In genomic region chr7:132364506-132364905, GRCm38 (mm10) we compare ENCODE assay signal across 27 mouse cellular contexts. TPM values are rescaled to one million over a fixed set of nuclear protein-coding genes. Genes with fewer than 3 reads are reported as not detected.
DNase-seq lines count a peak whose midpoint lies in the region; ATAC-seq and TF ChIP-seq lines count a peak whose summit lies in the region.
"Had no signal": no experiment of that assay in that cellular context is flagged by ENCODE, and none has a peak within 500 bp of the region (broad histone marks: within the 10 kb centered on the region; RNA-seq: fewer than 3 reads in every experiment).

No protein-coding gene starts in this region.

- no peaks in the 10 kb centered on the region for H3K9me3 ChIP-seq in liver, postnatal 0 days (ENCODE audit: low read length)
- no peaks in the 10 kb centered on the region for H3K9me3 ChIP-seq in MEL (replicated peaks; ENCODE audit: insufficient read depth, low read length)
- H3K9me3 ChIP-seq in hindbrain, embryonic 14.5 days (ENCODE audit: control insufficient read depth, low read length): no peaks in the 10 kb centered on the region
- H3K9me3 ChIP-seq: embryonic facial prominence, embryonic 15.5 days; heart, embryonic 12.5 days; hindbrain, embryonic 12.5 days; intestine, embryonic 15.5 days; limb, embryonic 12.5 days; liver, embryonic 12.5 days; midbrain, embryonic 13.5 days; stomach, embryonic 15.5 days had no signal

- H3K4me2 ChIP-seq in liver, postnatal 0 days (ENCODE audit: low read depth, low read length): 0 out of 2 replicates have a peak overlapping the region, but pooled peaks have one; percentile 42
- H3K4me2 ChIP-seq in hindbrain, embryonic 14.5 days (replicated peaks): no peak overlapping the region
- H3K4me2 ChIP-seq: embryonic facial prominence, embryonic 15.5 days; heart, embryonic 12.5 days; hindbrain, embryonic 12.5 days; intestine, embryonic 15.5 days; limb, embryonic 12.5 days; liver, embryonic 12.5 days; lung, embryonic 14.5 days; midbrain, embryonic 13.5 days; stomach, embryonic 15.5 days had no signal

- H3K79me2 ChIP-seq in MEL (ENCODE audit: control insufficient read depth, insufficient read depth, low read length, poor library complexity): no peaks in the 10 kb centered on the region

- H3K9ac ChIP-seq in liver, postnatal 0 days (replicated peaks): no peak overlapping the region
- no peak overlapping the region for H3K9ac ChIP-seq in MEL (ENCODE audit: control insufficient read depth, low read depth, low read length, poor library complexity, severe bottlenecking)
- no peak overlapping the region for H3K9ac ChIP-seq in hindbrain, embryonic 14.5 days
- H3K9ac ChIP-seq: embryonic facial prominence, embryonic 15.5 days; heart, embryonic 12.5 days; hindbrain, embryonic 12.5 days; intestine, embryonic 15.5 days; limb, embryonic 12.5 days; liver, embryonic 12.5 days; lung, embryonic 14.5 days; midbrain, embryonic 13.5 days; stomach, embryonic 15.5 days had no signal

- TF ChIP-seq EP300 in liver, postnatal 0 days (IDR thresholded peaks at IDR 0.05; ENCODE audit: low read depth): no peak
- TF ChIP-seq EP300 in MEL (IDR thresholded peaks at IDR 0.05; ENCODE audit: low read depth in 1 of 2, low read length in 2 of 2): no peak

- H3K27ac ChIP-seq in liver, postnatal 0 days (ENCODE audit: low read depth): no peak overlapping the region
- H3K27ac ChIP-seq in MEL (ENCODE audit: control insufficient read depth, low read depth, low read length): peak overlapping the region; percentile 68; the same call in 1 of the 2 replicates
- no peak overlapping the region for H3K27ac ChIP-seq in hindbrain, embryonic 14.5 days
- H3K27ac ChIP-seq: embryonic facial prominence, embryonic 15.5 days; hindbrain, embryonic 12.5 days; intestine, embryonic 15.5 days; layer of hippocampus, adult 2 months; limb, embryonic 12.5 days; liver, embryonic 12.5 days; midbrain, embryonic 13.5 days; stomach, embryonic 15.5 days had no signal

- no peak for DNase-seq in liver, postnatal 0 days
- DNase-seq in liver (no peak), MEL (ENCODE audit: low read depth, low spot score) (no peak)
- peak; percentile 59 for DNase-seq in naive thymus-derived CD4-positive, alpha-beta T cell, adult 2 months (ENCODE audit: low read depth)
- peak; percentile 40 to 52 for DNase-seq in thymus, postnatal 36 days
- DNase-seq in layer of hippocampus, postnatal 36 days: no peak
- no peak for DNase-seq in frontal cortex, adult 2 months (ENCODE audit: extremely low spot score in 1 of 2, low spot score in 1 of 2)
- no peak for DNase-seq in hindbrain, embryonic 14.5 days (ENCODE audit: low spot score)
- DNase-seq: cerebellum, adult 18-20 months; cerebellum, postnatal 36 days; gastrocnemius, postnatal 10 days; heart, postnatal 10 days; kidney, adult 8-10 months; kidney, postnatal 10 days; lung, embryonic 14.5 days; lung, postnatal 36 days had no signal

- no peak overlapping the region for H3K4me3 ChIP-seq in liver, postnatal 0 days (ENCODE audit: low read depth, low read length)
- H3K4me3 ChIP-seq in MEL (ENCODE audit: control insufficient read depth in 1 of 2, insufficient read depth in 1 of 2, low read depth in 2 of 2, low read length in 2 of 2): no peak overlapping the region
- H3K4me3 ChIP-seq in hindbrain, embryonic 14.5 days (replicated peaks; ENCODE audit: low read length): no peak overlapping the region
- H3K4me3 ChIP-seq: embryonic facial prominence, embryonic 15.5 days; heart, embryonic 12.5 days; hindbrain, embryonic 12.5 days; intestine, embryonic 15.5 days; layer of hippocampus, adult 2 months; limb, embryonic 12.5 days; liver, embryonic 12.5 days; megakaryocyte, embryonic 14.5 days; midbrain, embryonic 13.5 days; stomach, embryonic 15.5 days had no signal

- H3K4me1 ChIP-seq in liver, postnatal 0 days (ENCODE audit: insufficient read depth): peaks cover 11% of the 10 kb centered on the region; the same call in 1 of the 2 replicates
- peaks cover 21 to 51% of the 10 kb centered on the region in 2 experiments for H3K4me1 ChIP-seq in MEL (ENCODE audit: control insufficient read depth in 1 of 2, insufficient read depth in 2 of 2, low read length in 2 of 2)
- H3K4me1 ChIP-seq in hindbrain, embryonic 14.5 days (replicated peaks; ENCODE audit: control insufficient read depth, insufficient read depth, low read length): peaks cover 6% of the 10 kb centered on the region; the same call in 1 of the 2 replicates
- H3K4me1 ChIP-seq: embryonic facial prominence, embryonic 15.5 days; hindbrain, embryonic 12.5 days; intestine, embryonic 15.5 days; midbrain, embryonic 13.5 days; stomach, embryonic 15.5 days had no signal

- no peak for TF ChIP-seq CTCF in liver, postnatal 0 days (IDR thresholded peaks at IDR 0.05; ENCODE audit: low read depth)
- no peak for TF ChIP-seq CTCF in MEL (IDR thresholded peaks at IDR 0.05 in 2 of 3, conservative IDR thresholded peaks at IDR 0.05 in 1 of 3; ENCODE audit: control insufficient read depth in 1 of 3, insufficient read depth in 1 of 3, low read depth in 2 of 3, low read length in 3 of 3, poor library complexity in 1 of 3, severe bottlenecking in 1 of 3)

- H3K27me3 ChIP-seq in liver, postnatal 0 days (ENCODE audit: insufficient read depth, low read length): no peaks in the 10 kb centered on the region
- no peaks in the 10 kb centered on the region for H3K27me3 ChIP-seq in MEL (ENCODE audit: control insufficient read depth in 1 of 2, insufficient read depth in 2 of 2, low read length in 2 of 2)
- H3K27me3 ChIP-seq in hindbrain, embryonic 14.5 days (ENCODE audit: control insufficient read depth, insufficient read depth, low read length): no peaks in the 10 kb centered on the region
- H3K27me3 ChIP-seq: embryonic facial prominence, embryonic 15.5 days; heart, embryonic 12.5 days; hindbrain, embryonic 12.5 days; intestine, embryonic 15.5 days; limb, embryonic 12.5 days; liver, embryonic 12.5 days; midbrain, embryonic 13.5 days; stomach, embryonic 15.5 days had no signal

- no peaks in the 10 kb centered on the region for H3K36me3 ChIP-seq in liver, postnatal 0 days (replicated peaks; ENCODE audit: insufficient read depth, low read length)
- H3K36me3 ChIP-seq in MEL (ENCODE audit: control insufficient read depth in 1 of 2, insufficient read depth in 2 of 2, low read length in 2 of 2): peaks cover 15 to 50% of the 10 kb centered on the region in 2 experiments
- H3K36me3 ChIP-seq in hindbrain, embryonic 14.5 days (replicated peaks; ENCODE audit: control insufficient read depth, insufficient read depth): no peaks in the 10 kb centered on the region
- H3K36me3 ChIP-seq: embryonic facial prominence, embryonic 15.5 days; heart, embryonic 12.5 days; hindbrain, embryonic 12.5 days; intestine, embryonic 15.5 days; limb, embryonic 12.5 days; liver, embryonic 12.5 days; midbrain, embryonic 13.5 days; stomach, embryonic 15.5 days had no signal

- WGBS in liver, postnatal 0 days (ENCODE audit: insufficient replicate concordance): 31% methylated on average over 5 of the region's 5 CpGs
- WGBS in hindbrain, embryonic 14.5 days: 76% methylated on average over 5 of the region's 5 CpGs

- TF ChIP-seq RAD21 in MEL (IDR thresholded peaks at IDR 0.05; ENCODE audit: low read depth, low read length): no peak

- no peak for ATAC-seq in liver, postnatal 0 days
- ATAC-seq in hindbrain, embryonic 14.5 days (ENCODE audit: low FRiP score): no peak
- ATAC-seq: forebrain, embryonic 14.5 days; intestine, embryonic 15.5 days; midbrain, embryonic 13.5 days had no signal

- TF ChIP-seq POLR2A in MEL (IDR thresholded peaks at IDR 0.05; ENCODE audit: control insufficient read depth in 1 of 2, insufficient read depth in 1 of 2, low read depth in 1 of 2, low read length in 2 of 2, poor library complexity in 1 of 2): no peak

TF ChIP-seq in MEL, 35 proteins besides CTCF, POLR2A, EP300 and RAD21:
- TF ChIP-seq HCFC1 (IDR thresholded peaks at IDR 0.05; ENCODE audit: low read depth, low read length): no peak
- no peak for TF ChIP-seq MYB (IDR thresholded peaks at IDR 0.05; ENCODE audit: low read depth, low read length)
- TF ChIP-seq JUND (IDR thresholded peaks at IDR 0.05; ENCODE audit: low read depth, low read length): no peak
- TF ChIP-seq CHD2 (IDR thresholded peaks at IDR 0.05; ENCODE audit: low read length): no peak
TF ChIP-seq in MEL: peak in this region for 0.

RNA-seq across cellular contexts. Expression of gene Chst15, which starts 47.5 kb away (rescaled TPM):
- 4.2 and 5.4 TPM in 2 replicates for polyA plus RNA-seq in liver, postnatal 0 days (2015; fragmentation: Nextera tagmentation; extraction: Ambion mirVana)
- 14.3 and 14.9 TPM in 2 replicates for total RNA-seq in MEL (2012; rRNA removed)
- polyA plus RNA-seq in MEL (2012; ENCODE audit: insufficient read depth in 1 of 2, insufficient read length in 2 of 2, low read depth in 1 of 2, low replicate concordance in 2 of 2, missing spikeins in 1 of 2): 10 to 100 TPM in 1 of 2 experiments, not detected in 1; 18.1 TPM
- total RNA-seq in layer of hippocampus, postnatal 36 days (2021): 10 to 100 TPM; 43.2 to 43.4 TPM
- polyA plus RNA-seq in frontal cortex, adult 2 months (2012; rRNA removed): 18.2 and 19.2 TPM in 2 replicates
- 16.3 and 17.1 TPM in 2 replicates for polyA plus RNA-seq in hindbrain, embryonic 14.5 days (2014; fragmentation: Nextera tagmentation; extraction: Ambion mirVana)

Comparison
In these comparisons a context has a peak if more than half of its experiments do, and no peak if none do; other contexts are left out.
1. DNase-seq: peak in naive thymus-derived CD4-positive, alpha-beta T cell, adult 2 months (single experiment) and thymus, postnatal 36 days (2 of 2); none in liver, postnatal 0 days (single experiment), liver (single experiment), MEL (single experiment), layer of hippocampus, postnatal 36 days (0 of 2), frontal cortex, adult 2 months (0 of 2) and hindbrain, embryonic 14.5 days (single experiment).